Mouse (Mus musculus): ENCODE data around the gene Fiz1. TPM values are rescaled to one million over a fixed set of nuclear protein-coding genes. Genes with fewer than 3 reads are reported as not detected.
"Not testable (repeated sequence)": the region's sequence is repeated elsewhere in the genome, so short reads cannot be mapped to it uniquely, and the experiment has no call there.

The Fiz1 gene
- total RNA-seq, 2 experiments from 2014 or later: 13.6 to 24.2 TPM

- intact Hi-C loops (cut with DNase I): no loop called here
- DNase-seq (ENCODE audit: low spot score): peak; percentile 89
Observed at GRCm38 (mm10) chr7:5015118-5016001, 863 bp upstream of the Fiz1 start, which contains the start of gene Gm44973. Gm44973 (plus strand) TSS chr7:5015496.

- intact Hi-C loops (cut with DNase I): loop anchor here (5.0 kb wide), 3 partner anchors 39 to 196 kb away; partner anchors contain the start of gene Zfp580
- DNase-seq (ENCODE audit: low spot score): no peak
Observed at GRCm38 (mm10) chr7:5012681-5013513, 1.6 kb downstream of the Fiz1 start.

GRCm38 (mm10) chr7:5008229-5008628 is 6.3 kb downstream of the Fiz1 start:
- DNase-seq (ENCODE audit: low spot score): no peak
- intact Hi-C loops (cut with DNase I): no loop called here

- DNase-seq (ENCODE audit: low spot score); intact Hi-C loops (cut with DNase I): not testable (repeated sequence)
Observed at GRCm38 (mm10) chr7:5002876-5003275, 11.6 kb downstream of the Fiz1 start.

- no peak for DNase-seq (ENCODE audit: low spot score)
- intact Hi-C loops (cut with DNase I): no loop called here
Observed at GRCm38 (mm10) chr7:4999876-5000275, 14.6 kb downstream of the Fiz1 start.

GRCm38 (mm10) chr7:4996934-4997333 is 17.6 kb downstream of the Fiz1 start:
- intact Hi-C loops (cut with DNase I): loop anchor here (2.0 kb wide), 1 partner anchor 54 kb away; the partner anchor contains the start of gene Zfp580
- DNase-seq (ENCODE audit: low spot score): no peak

GRCm38 (mm10) chr7:4996003-4996895 is 18.2 kb downstream of the Fiz1 start, which contains the start of gene Zfp579:
Zfp579 (minus strand) TSS chr7:4996158.
- DNase-seq (ENCODE audit: low spot score): peak; percentile 81
- intact Hi-C loops (cut with DNase I): loop anchor here (2.0 kb wide), 1 partner anchor 55 kb away; the partner anchor contains the start of gene Zfp580

- DNase-seq (ENCODE audit: low spot score): no peak
Observed at GRCm38 (mm10) chr7:4995268-4996002, 19.1 kb downstream of the Fiz1 start.

GRCm38 (mm10) chr7:4993999-4994788 is 20.3 kb downstream of the Fiz1 start:
- intact Hi-C loops (cut with DNase I): no loop called here
- no peak for DNase-seq (ENCODE audit: low spot score)

More at GRCm38 (mm10) chr7:4995268-4996002, 19.1 kb downstream of the Fiz1 start:
- intact Hi-C loops (cut with DNase I): loop anchor here (2.0 kb wide), 1 partner anchor 55 kb away; the partner anchor contains the start of gene Zfp580

- DNase-seq (ENCODE audit: low spot score): no peak
- intact Hi-C loops (cut with DNase I): no loop called here
Observed at GRCm38 (mm10) chr7:4993347-4993998, 21.0 kb downstream of the Fiz1 start.

GRCm38 (mm10) chr7:4988250-4988649 is 26.2 kb downstream of the Fiz1 start:
- no peak for DNase-seq (ENCODE audit: low spot score)
- intact Hi-C loops (cut with DNase I): no loop called here

GRCm38 (mm10) chr7:4976832-4977231 is 37.7 kb downstream of the Fiz1 start:
- intact Hi-C loops (cut with DNase I): no loop called here
- no peak for DNase-seq (ENCODE audit: low spot score)

- intact Hi-C loops (cut with DNase I): no loop called here
- no peak for DNase-seq (ENCODE audit: low spot score)
Observed at GRCm38 (mm10) chr7:4975455-4975854, 39.0 kb downstream of the Fiz1 start.

- intact Hi-C loops (cut with DNase I): no loop called here
Observed at GRCm38 (mm10) chr7:4972321-4973047, 42.0 kb downstream of the Fiz1 start.

GRCm38 (mm10) chr7:4971710-4972109 is 42.8 kb downstream of the Fiz1 start:
- DNase-seq (ENCODE audit: low spot score): no peak
- intact Hi-C loops (cut with DNase I): no loop called here

More at GRCm38 (mm10) chr7:4972321-4973047, 42.0 kb downstream of the Fiz1 start:
- DNase-seq (ENCODE audit: low spot score): peak; percentile 70

GRCm38 (mm10) chr7:4971068-4971467 is 43.4 kb downstream of the Fiz1 start, which contains the start of gene Sbk3:
Sbk3 (minus strand) TSS chr7:4971168.
- DNase-seq (ENCODE audit: low spot score): no peak
- intact Hi-C loops (cut with DNase I): no loop called here
